Mouse (Mus musculus) midbrain, embryonic 10.5 days (tissue): Measurements from ENCODE around the gene Fhad1. TPM values are rescaled to one million over a fixed set of nuclear protein-coding genes. Genes with fewer than 3 reads are reported as not detected.
A peak's percentile ranks its signal among the peaks of the same experiment; 100 is the strongest.
"Not testable (repeated sequence)": the region's sequence is repeated elsewhere in the genome, so short reads cannot be mapped to it uniquely, and the experiment has no call there.

Experiments used
- DNase-seq: peaks from one replicate; pipeline ENCODE4 v3.0.0-alpha.2; 2017; ENCODE audit warnings: low spot score
- H3K27ac ChIP-seq: fragments of 300-500 bp; sonication (generic); replicated peaks from 2 replicates; pipeline ENCODE4 v1.5.1; 2016; ENCODE audit warnings: mild to moderate bottlenecking
- H3K27me3 ChIP-seq: fragments of 300-500 bp; sonication (generic); 2 replicates; pipeline ENCODE4 v1.6.1; 2016; ENCODE audit warnings: low read depth, mild to moderate bottlenecking; ENCODE audit not compliant: poor library complexity, severe bottlenecking
- H3K36me3 ChIP-seq: fragments of 300-500 bp; sonication (generic); 2 replicates; pipeline ENCODE4 v1.6.1; 2016; ENCODE audit warnings: mild to moderate bottlenecking, moderate library complexity
- H3K4me1 ChIP-seq: fragments of 300-500 bp; sonication (generic); 2 replicates; pipeline ENCODE4 v1.6.1; 2016
- H3K4me3 ChIP-seq: fragments of 300-500 bp; sonication (generic); 2 replicates; pipeline ENCODE4 v1.5.1; 2016; ENCODE audit warnings: mild to moderate bottlenecking, moderate library complexity
- H3K9me3 ChIP-seq: fragments of 300-500 bp; sonication (generic); replicated peaks from 2 replicates; pipeline ENCODE4 v1.6.1; 2016; ENCODE audit warnings: mild to moderate bottlenecking
- WGBS: fragments of 180-500 bp; shearing (Covaris S2); methylation state at CpG from one replicate; pipeline ENCODE4 v1.1.7; 2016; 5-methylcytosine and 5-hydroxymethylcytosine counted together
- polyA plus RNA-seq: library from polyadenylated mRNA; unstranded; fragments of >200 nt; fragmentation: Nextera tagmentation; extraction: Ambion mirVana; gene quantifications from 2 replicates; pipeline ENCODE4 v1.2.1, GENCODE M21; 2016

The Fhad1 gene
- polyA plus RNA-seq, 1 experiment from 2014 or later, result 1.6 TPM

DNA sequence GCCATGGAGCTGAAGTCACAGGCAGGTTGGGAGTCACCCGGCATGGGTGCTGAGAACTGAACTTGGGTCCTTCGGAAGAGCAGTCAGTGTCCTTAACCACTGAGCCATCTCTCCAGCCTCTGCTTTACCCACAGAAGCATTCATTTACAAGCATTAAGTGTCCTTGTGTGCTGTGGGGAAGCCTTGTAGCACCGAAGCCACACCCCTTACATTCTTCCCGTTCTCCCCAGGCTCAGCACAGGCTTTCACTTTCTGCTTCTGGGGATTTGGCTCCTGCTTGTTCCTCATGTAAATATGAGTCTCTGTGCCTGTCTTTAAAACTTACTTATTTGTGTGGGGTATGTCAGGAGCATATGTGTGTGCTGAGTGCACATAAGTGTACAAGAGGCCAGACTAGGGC is 8.3 kb upstream of the Fhad1 start:
- Histone ChIP-seq H3K4me1 (0 out of 2 replicates have a peak, but pooled peaks cover under 1% of the 10 kb centered on the region), H3K4me3 (no peak overlapping the region), H3K27ac (no peak overlapping the region), H3K27me3 (peaks cover 10% of the 10 kb centered on the region), H3K36me3 (no peaks in the 10 kb centered on the region), H3K9me3 (no peaks in the 10 kb centered on the region)
- WGBS, result 78% methylated on average over 4 of the region's 4 CpGs
- no peak for DNase-seq

DNA sequence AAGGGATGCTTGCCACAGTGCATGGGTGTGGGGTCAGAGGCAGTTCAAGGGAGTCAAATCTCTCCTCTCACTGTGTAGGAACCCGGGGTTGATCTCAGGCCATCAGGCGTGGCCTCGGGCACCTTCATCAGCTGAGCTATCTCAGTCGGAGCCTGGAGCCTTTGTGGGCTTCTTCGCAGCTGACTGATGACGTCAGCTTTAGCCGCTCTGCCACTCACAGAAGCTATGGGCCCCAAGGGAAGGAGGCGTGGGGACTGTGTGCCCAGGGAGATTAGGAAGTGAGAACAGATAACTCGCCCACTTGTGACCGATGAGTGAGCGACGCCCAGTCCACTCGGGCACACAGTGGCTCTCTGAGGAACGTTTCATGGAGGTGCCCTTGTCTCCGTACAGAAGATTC is 2.8 kb upstream of the Fhad1 start:
- peaks cover 65% of the 10 kb centered on the region for H3K27me3 ChIP-seq
- no peak overlapping the region for H3K4me3 ChIP-seq
- WGBS, result 73% methylated on average over 15 of the region's 15 CpGs
- H3K4me1 ChIP-seq, result peaks cover 38% of the 10 kb centered on the region
- H3K9me3 ChIP-seq, result no peaks in the 10 kb centered on the region
- no peak for DNase-seq
- no peaks in the 10 kb centered on the region for H3K36me3 ChIP-seq
- H3K27ac ChIP-seq, result no peak overlapping the region; the same call in 1 of the 2 replicates

- H3K36me3 ChIP-seq, result no peaks in the 10 kb centered on the region
- H3K4me3 ChIP-seq, result no peak overlapping the region
- 0 out of 2 replicates have a peak overlapping the region, but pooled peaks have one; percentile 9 for H3K27ac ChIP-seq
- no peaks in the 10 kb centered on the region for H3K9me3 ChIP-seq
- DNase-seq, result no peak
- WGBS, result 89% methylated on average over 13 of the region's 13 CpGs
- peaks cover 31% of the 10 kb centered on the region for H3K4me1 ChIP-seq
- peaks cover 46% of the 10 kb centered on the region for H3K27me3 ChIP-seq
Observed at GRCm38 (mm10) chr4:142011236-142011635, 3.6 kb downstream of the Fhad1 start.

- Histone ChIP-seq H3K36me3 (no peaks in the 10 kb centered on the region), H3K4me3 (no peak overlapping the region), H3K27me3 (peaks cover 38% of the 10 kb centered on the region), H3K9me3 (no peaks in the 10 kb centered on the region), H3K27ac (no peak overlapping the region), H3K4me1 (peaks cover 25% of the 10 kb centered on the region)
- WGBS, result 90% methylated on average over 7 of the region's 7 CpGs
- DNase-seq, result no peak
Observed at GRCm38 (mm10) chr4:142010441-142010840, 4.4 kb downstream of the Fhad1 start.

DNA sequence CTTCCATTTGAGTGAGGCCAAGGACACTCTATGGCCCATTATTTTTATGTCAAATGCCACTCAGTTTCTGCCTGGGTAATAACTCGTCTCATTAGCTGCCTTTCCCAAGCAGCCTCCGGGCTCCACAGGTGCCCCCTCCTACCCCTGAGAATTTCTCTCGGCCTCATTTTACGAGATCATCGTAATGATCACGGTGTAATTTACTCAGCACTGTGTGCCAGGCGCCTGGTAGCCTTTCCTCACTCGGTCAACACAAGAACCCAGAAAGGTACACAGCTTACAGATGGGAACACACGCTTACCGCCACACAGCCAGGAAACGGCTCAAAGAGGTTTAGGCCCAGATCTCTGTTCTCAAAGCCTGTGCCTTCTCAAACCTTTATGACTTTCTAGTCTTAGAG is 6.7 kb downstream of the Fhad1 start:
- no peaks in the 10 kb centered on the region for H3K36me3 ChIP-seq
- peaks cover 16% of the 10 kb centered on the region for H3K27me3 ChIP-seq
- H3K4me1 ChIP-seq, result peaks cover 12% of the 10 kb centered on the region
- no peaks in the 10 kb centered on the region for H3K9me3 ChIP-seq
- WGBS, result 88% methylated on average over 11 of the region's 11 CpGs
- H3K4me3 ChIP-seq, result no peak overlapping the region
- DNase-seq, result no peak
- no peak overlapping the region for H3K27ac ChIP-seq

DNA sequence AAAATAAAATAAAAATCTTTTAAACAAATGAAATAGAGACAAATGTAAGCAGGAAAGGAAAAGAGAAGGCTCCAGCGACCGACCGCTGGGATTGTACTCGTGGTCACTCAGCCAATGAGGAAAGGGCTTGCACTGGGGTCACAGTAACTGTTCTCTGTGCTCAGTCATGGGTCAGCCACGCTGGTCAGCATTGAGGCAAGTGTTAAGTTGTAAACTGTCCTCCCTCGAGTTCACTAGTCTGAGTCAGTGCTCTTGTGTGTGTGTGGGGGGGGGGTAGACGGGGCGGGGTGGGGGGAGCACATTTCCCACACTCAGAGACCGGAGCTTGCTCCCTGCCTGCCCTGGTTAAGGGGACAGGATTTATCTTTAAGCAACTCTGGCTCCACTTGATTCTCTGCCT is 14.3 kb downstream of the Fhad1 start:
- H3K4me1 ChIP-seq, result peaks cover 8% of the 10 kb centered on the region
- H3K4me3 ChIP-seq, result no peak overlapping the region
- no peak for DNase-seq
- H3K27me3 ChIP-seq, result no peaks in the 10 kb centered on the region
- no peak overlapping the region for H3K27ac ChIP-seq
- H3K9me3 ChIP-seq, result no peaks in the 10 kb centered on the region
- no peaks in the 10 kb centered on the region for H3K36me3 ChIP-seq
- 68% methylated on average over 9 of the region's 9 CpGs for WGBS

GRCm38 (mm10) chr4:141999494-142000074 is 15.3 kb downstream of the Fhad1 start:
- peaks cover 8% of the 10 kb centered on the region for H3K4me1 ChIP-seq
- H3K27ac ChIP-seq, result no peak overlapping the region
- 66% methylated on average over 7 of the region's 7 CpGs for WGBS
- no peak for DNase-seq
- no peak overlapping the region for H3K4me3 ChIP-seq
- H3K36me3 ChIP-seq, result no peaks in the 10 kb centered on the region
- no peaks in the 10 kb centered on the region for H3K27me3 ChIP-seq
- H3K9me3 ChIP-seq, result no peaks in the 10 kb centered on the region

- H3K27ac ChIP-seq, result peak overlapping the region; percentile 77
- WGBS, result 33% methylated on average over 11 of the region's 11 CpGs
- H3K4me1 ChIP-seq, result peaks cover 8% of the 10 kb centered on the region
Observed at GRCm38 (mm10) chr4:141998282-141998821, 16.5 kb downstream of the Fhad1 start.

DNA sequence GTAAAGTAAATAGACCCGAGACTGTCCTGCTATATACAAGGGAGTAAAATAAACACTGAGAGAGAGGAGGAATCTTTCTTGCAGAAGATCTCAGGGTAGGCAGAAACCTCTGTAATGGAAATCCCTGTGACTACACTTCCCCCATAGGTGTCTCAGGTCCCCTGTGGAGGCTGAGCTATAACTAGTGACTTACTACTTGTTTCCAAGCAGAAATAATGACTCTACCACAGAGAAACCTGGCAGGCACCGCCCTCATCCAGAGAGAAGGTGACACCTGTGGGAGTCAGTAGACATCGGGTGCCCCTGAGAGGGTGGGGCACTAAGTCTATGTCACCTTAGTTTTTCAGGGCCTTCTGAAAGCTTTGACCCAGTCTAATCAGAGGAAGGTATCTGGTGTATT is 18.0 kb downstream of the Fhad1 start:
- DNase-seq, result no peak
- WGBS, result 86% methylated on average over 3 of the region's 3 CpGs
- peaks cover 8% of the 10 kb centered on the region for H3K4me1 ChIP-seq
- no peak overlapping the region for H3K4me3 ChIP-seq
- no peaks in the 10 kb centered on the region for H3K9me3 ChIP-seq
- no peaks in the 10 kb centered on the region for H3K36me3 ChIP-seq
- no peak overlapping the region for H3K27ac ChIP-seq
- no peaks in the 10 kb centered on the region for H3K27me3 ChIP-seq

More at GRCm38 (mm10) chr4:141998282-141998821, 16.5 kb downstream of the Fhad1 start:
- H3K27me3 ChIP-seq, result no peaks in the 10 kb centered on the region
- no peaks in the 10 kb centered on the region for H3K36me3 ChIP-seq
- peak; percentile 55 for DNase-seq
- no peaks in the 10 kb centered on the region for H3K9me3 ChIP-seq
- peak overlapping the region; percentile 54 for H3K4me3 ChIP-seq

GRCm38 (mm10) chr4:141996086-141996485 is 18.8 kb downstream of the Fhad1 start:
- Histone ChIP-seq H3K36me3 (no peaks in the 10 kb centered on the region), H3K4me3 (no peak overlapping the region), H3K4me1 (peaks cover 8% of the 10 kb centered on the region), H3K9me3 (no peaks in the 10 kb centered on the region), H3K27me3 (no peaks in the 10 kb centered on the region), H3K27ac (no peak overlapping the region)
- no peak for DNase-seq
- WGBS, result 88% methylated on average over 7 of the region's 7 CpGs

- H3K27me3 ChIP-seq, DNase-seq, H3K4me3 ChIP-seq, H3K9me3 ChIP-seq, H3K36me3 ChIP-seq, H3K4me1 ChIP-seq, H3K27ac ChIP-seq: not testable (repeated sequence)
- WGBS, result 46% methylated on average over 2 of the region's 2 CpGs
Observed at GRCm38 (mm10) chr4:141994062-141994471, 20.8 kb downstream of the Fhad1 start.

DNA sequence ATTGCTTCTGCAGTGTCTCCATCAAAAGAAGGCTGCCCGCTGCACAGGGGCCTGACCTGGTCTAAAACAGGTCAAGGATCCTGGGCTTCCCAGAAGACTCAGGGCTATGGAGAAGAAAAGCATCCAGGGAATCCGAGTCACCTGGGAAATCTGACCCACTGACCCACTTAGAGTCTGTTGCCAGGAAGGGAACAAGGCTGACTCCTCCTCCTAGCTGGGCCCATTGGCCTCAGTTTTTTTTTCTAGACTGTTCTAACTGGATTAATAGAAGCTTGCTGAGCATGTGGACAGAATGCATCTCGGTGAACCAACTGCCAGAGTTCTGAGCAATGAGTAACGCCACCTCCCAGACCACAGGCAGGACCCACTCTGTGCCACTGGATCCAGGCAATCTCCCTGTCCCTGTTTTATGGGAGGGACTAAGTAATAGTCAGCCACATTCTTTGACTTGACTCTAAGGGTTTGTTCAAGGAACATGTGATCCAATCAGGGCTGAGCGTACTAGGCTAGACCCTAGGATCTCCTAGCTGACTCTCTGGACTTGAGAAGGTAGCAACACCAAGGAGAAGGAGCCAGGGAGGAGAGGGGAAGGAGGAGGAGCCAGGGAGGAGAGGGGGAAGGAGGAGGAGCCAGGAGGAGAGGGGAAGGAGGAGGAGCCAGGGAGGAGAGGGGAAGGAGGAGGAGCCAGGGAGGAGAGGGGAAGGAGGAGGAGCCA is 21.4 kb downstream of the Fhad1 start:
- no peaks in the 10 kb centered on the region for H3K27me3 ChIP-seq
- 82% methylated on average over 5 of the region's 5 CpGs for WGBS
- no peak overlapping the region for H3K27ac ChIP-seq
- no peak for DNase-seq
- H3K4me1 ChIP-seq, result peaks cover 6% of the 10 kb centered on the region
- H3K4me3 ChIP-seq, result no peak overlapping the region
- no peaks in the 10 kb centered on the region for H3K36me3 ChIP-seq
- H3K9me3 ChIP-seq, result no peaks in the 10 kb centered on the region

DNA sequence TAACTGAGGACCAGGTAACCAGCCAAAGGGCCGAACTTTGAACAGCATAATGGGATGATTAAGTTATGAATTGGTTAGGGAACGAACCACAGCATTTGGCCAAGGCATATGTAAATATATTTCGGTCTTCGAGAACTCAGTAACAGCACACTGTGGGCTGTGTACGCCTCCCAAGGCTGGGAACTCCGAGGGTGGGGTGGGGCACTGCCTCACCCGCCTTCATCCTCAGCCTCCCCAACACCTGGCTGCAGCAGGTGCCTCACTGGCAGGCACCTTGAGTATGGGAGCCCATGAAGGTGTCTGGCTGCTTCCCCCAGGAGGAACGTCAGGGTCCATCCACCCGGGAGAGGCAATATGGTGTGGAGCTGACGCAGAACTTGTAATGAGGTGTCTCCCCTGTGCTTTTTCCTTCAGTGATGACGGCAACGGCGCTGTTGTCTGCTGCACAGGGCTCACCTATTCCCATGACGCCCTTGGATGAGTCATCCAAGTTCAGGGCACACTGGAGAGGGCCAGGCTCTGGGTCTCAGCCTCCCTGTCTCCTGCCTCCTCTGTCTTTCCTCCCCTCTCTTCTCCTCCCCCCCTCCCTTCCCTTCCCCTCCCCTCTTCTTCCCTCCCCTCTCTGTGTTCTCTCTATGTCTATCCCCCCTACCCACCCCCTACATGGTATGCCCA is 22.2 kb downstream of the Fhad1 start:
- 85% methylated on average over 14 of the region's 14 CpGs for WGBS
- Histone ChIP-seq H3K4me3 (no peak overlapping the region), H3K9me3 (no peaks in the 10 kb centered on the region), H3K4me1 (no peaks in the 10 kb centered on the region), H3K27me3 (no peaks in the 10 kb centered on the region), H3K27ac (no peak overlapping the region), H3K36me3 (no peaks in the 10 kb centered on the region)
- DNase-seq, result no peak
